Mouse (Mus musculus) kidney, postnatal 0 days (tissue): ENCODE data around the gene Ufm1. TPM values are rescaled to one million over a fixed set of nuclear protein-coding genes. Genes with fewer than 3 reads are reported as not detected.

Experiments used
- ATAC-seq: fragments of 200-750 bp; cut with Nextera tagmentation; replicated peaks from 2 replicates; pipeline ENCODE4 v1.8.0; 2017; ENCODE audit warnings: low read depth, moderate number of reproducible peaks, moderate TSS enrichment, moderate library complexity; ENCODE audit not compliant: low FRiP score
- DNase-seq: peaks from one replicate; pipeline ENCODE4 v3.0.0-alpha.2; 2016; ENCODE audit warnings: low spot score
- H3K27ac ChIP-seq: fragments of 300-500 bp; sonication (generic); 2 replicates; pipeline ENCODE4 v1.5.1; 2014; ENCODE audit warnings: mild to moderate bottlenecking
- H3K27me3 ChIP-seq: fragments of 300-500 bp; sonication (generic); 2 replicates; pipeline ENCODE4 v1.6.1; 2014; ENCODE audit warnings: low read length, mixed read lengths; ENCODE audit not compliant: insufficient read depth
- H3K36me3 ChIP-seq: fragments of 300-500 bp; sonication (generic); 2 replicates; pipeline ENCODE4 v1.6.1; 2014; ENCODE audit warnings: low read length, mixed read lengths; ENCODE audit not compliant: insufficient read depth
- H3K4me1 ChIP-seq: fragments of 300-500 bp; sonication (generic); replicated peaks from 2 replicates; pipeline ENCODE4 v1.6.1; 2014; ENCODE audit warnings: antibody characterized with exemption, low read length, mixed read lengths; ENCODE audit not compliant: insufficient read depth
- H3K4me2 ChIP-seq: fragments of 300-500 bp; sonication (generic); 2 replicates; pipeline ENCODE4 v1.6.1; 2014; ENCODE audit warnings: mild to moderate bottlenecking, low read length, moderate library complexity, mixed read lengths
- H3K4me3 ChIP-seq: fragments of 300-500 bp; sonication (generic); replicated peaks from 2 replicates; pipeline ENCODE4 v1.5.1; 2014; ENCODE audit warnings: low read depth, low read length
- H3K9ac ChIP-seq: fragments of 300-500 bp; sonication (generic); 2 replicates; pipeline ENCODE4 v1.6.1; 2014; ENCODE audit warnings: low read depth, low read length
- H3K9me3 ChIP-seq: fragments of 300-500 bp; sonication (generic); replicated peaks from 2 replicates; pipeline ENCODE4 v1.6.1; 2016; ENCODE audit warnings: low read length, inconsistent platforms, mixed read lengths
- CTCF ChIP-seq: IDR thresholded peaks from 2 replicates; pipeline ENCODE4 v1.5.1; 2016; ENCODE audit warnings: antibody characterized with exemption, low read depth, mild to moderate bottlenecking, moderate library complexity
- WGBS: fragments of 180-500 bp; shearing (Covaris S2); extraction: QIAGEN DNeasy Blood & Tissue Kit; methylation state at CpG from one replicate; pipeline ENCODE4 v1.1.7; 2014; 5-methylcytosine and 5-hydroxymethylcytosine counted together
- polyA plus RNA-seq: library from polyadenylated mRNA; unstranded; fragments of >200 nt; fragmentation: Nextera tagmentation; extraction: Ambion mirVana; gene quantifications from 2 replicates; pipeline ENCODE4 v1.2.1, GENCODE M21; 2015

Gene Ufm1
- polyA plus RNA-seq, 1 experiment from 2014 or later = 130 TPM

DNA sequence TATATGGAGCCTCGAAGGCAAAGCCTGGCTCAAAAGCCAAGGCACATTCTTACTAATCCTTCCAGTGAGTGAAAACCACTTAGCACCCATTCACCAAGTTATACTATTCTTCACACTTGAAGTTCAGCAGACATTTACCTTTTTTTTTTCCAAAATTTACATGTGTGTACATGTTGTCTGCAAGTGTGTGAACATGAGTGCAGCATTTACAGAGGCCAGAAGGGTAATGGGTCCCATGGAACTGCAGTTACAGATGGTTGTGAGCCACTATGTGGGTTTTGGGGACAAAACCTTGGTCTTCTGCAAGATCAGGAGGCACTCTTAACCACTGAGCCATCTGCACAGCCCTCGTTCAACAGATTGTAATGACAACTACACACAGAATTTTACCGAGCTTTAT lies 8.8 kb downstream of the Ufm1 start:
- peaks cover 19% of the 10 kb centered on the region for H3K36me3 ChIP-seq
- DNase-seq (no peak), ATAC-seq (no peak)
- 97% methylated on average over 3 of the region's 3 CpGs for WGBS
- no peaks in the 10 kb centered on the region for H3K4me1 ChIP-seq
- H3K9me3 ChIP-seq = no peaks in the 10 kb centered on the region
- no peak overlapping the region for H3K4me3 ChIP-seq
- H3K4me2 ChIP-seq = no peak overlapping the region
- H3K27ac ChIP-seq = no peak overlapping the region
- no peak for TF ChIP-seq CTCF
- H3K27me3 ChIP-seq = no peaks in the 10 kb centered on the region
- H3K9ac ChIP-seq = no peak overlapping the region

DNA sequence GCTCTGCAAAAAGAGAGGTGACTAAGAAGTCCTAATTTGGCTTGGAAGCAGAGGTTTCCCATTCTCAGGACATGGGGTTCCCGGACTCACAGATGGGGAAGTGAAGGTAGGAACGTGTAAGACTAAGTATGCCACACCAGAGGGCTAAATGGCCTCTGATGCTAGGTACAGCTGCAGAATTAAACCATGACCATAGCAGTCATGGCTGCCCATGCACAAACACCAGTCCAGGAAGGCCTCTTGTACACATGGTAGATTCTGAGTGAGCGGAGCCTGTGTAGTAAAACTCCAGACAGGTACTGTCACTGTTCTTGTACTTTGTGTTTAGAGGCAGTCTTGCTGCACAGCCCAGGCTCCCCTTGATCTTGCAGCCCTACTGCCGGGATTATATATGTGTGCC lies 9.4 kb downstream of the Ufm1 start:
- Histone ChIP-seq H3K4me1 (no peaks in the 10 kb centered on the region), H3K9ac (no peak overlapping the region), H3K36me3 (peaks cover 13% of the 10 kb centered on the region; the same call in 1 of the 2 replicates), H3K4me2 (no peak overlapping the region), H3K27me3 (no peaks in the 10 kb centered on the region), H3K9me3 (no peaks in the 10 kb centered on the region), H3K4me3 (no peak overlapping the region), H3K27ac (no peak overlapping the region)
- WGBS = 87% methylated on average over 4 of the region's 4 CpGs
- TF ChIP-seq CTCF = no peak
- no peak for DNase-seq
- no peak for ATAC-seq

DNA sequence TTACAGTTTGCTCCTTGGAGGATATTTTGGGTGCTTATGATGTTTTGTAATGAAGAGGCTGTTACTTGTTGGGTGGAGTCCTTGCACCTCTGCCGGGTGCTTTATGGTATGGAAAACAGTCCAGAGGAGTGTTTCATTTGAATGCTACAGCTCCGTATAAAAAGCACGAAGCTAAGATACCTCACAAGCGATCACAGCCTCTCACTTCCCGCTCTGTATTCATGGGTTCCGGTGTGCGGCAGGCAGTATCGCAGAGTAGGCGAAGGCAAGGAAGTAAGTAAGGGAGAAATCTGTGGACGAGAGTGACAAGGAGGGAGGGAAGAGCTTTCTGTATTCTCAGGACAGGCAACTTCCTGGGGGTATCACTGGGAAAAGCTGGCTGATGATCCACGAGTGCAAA lies 15.4 kb downstream of the Ufm1 start:
- no peak overlapping the region for H3K4me3 ChIP-seq
- H3K9ac ChIP-seq = no peak overlapping the region
- no peak for ATAC-seq
- H3K4me2 ChIP-seq = no peak overlapping the region
- H3K36me3 ChIP-seq = no peaks in the 10 kb centered on the region
- H3K27ac ChIP-seq = no peak overlapping the region
- H3K9me3 ChIP-seq = no peaks in the 10 kb centered on the region
- no peaks in the 10 kb centered on the region for H3K4me1 ChIP-seq
- no peaks in the 10 kb centered on the region for H3K27me3 ChIP-seq
- WGBS = 80% methylated on average over 11 of the region's 11 CpGs
- DNase-seq = no peak
- TF ChIP-seq CTCF = no peak

DNA sequence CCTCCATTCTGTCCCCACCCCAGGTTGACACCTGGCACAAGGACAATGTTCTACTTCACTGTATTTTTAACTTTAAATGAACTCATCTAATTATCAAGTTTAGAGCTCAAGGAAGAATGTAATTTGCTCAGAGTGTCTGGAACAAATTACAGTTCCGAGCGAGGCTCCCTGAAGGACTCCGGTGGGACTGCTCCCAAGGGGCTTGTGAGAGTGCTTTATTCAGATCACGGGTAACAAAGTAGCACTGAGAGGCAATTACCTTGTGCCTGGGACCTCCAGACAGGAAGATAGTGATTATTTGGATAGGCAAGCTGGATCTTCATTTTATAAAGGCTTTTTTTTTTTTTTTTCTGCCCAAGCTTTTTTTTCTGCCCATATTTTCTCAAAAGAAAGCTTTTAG lies 15.9 kb downstream of the Ufm1 start:
- ATAC-seq = no peak
- 63% methylated on average over 4 of the region's 4 CpGs for WGBS
- H3K9ac ChIP-seq = no peak overlapping the region
- H3K4me1 ChIP-seq = no peaks in the 10 kb centered on the region
- no peak overlapping the region for H3K4me2 ChIP-seq
- no peak for TF ChIP-seq CTCF
- no peak overlapping the region for H3K4me3 ChIP-seq
- no peaks in the 10 kb centered on the region for H3K9me3 ChIP-seq
- no peak overlapping the region for H3K27ac ChIP-seq
- no peaks in the 10 kb centered on the region for H3K27me3 ChIP-seq
- no peak for DNase-seq
- H3K36me3 ChIP-seq = no peaks in the 10 kb centered on the region

DNA sequence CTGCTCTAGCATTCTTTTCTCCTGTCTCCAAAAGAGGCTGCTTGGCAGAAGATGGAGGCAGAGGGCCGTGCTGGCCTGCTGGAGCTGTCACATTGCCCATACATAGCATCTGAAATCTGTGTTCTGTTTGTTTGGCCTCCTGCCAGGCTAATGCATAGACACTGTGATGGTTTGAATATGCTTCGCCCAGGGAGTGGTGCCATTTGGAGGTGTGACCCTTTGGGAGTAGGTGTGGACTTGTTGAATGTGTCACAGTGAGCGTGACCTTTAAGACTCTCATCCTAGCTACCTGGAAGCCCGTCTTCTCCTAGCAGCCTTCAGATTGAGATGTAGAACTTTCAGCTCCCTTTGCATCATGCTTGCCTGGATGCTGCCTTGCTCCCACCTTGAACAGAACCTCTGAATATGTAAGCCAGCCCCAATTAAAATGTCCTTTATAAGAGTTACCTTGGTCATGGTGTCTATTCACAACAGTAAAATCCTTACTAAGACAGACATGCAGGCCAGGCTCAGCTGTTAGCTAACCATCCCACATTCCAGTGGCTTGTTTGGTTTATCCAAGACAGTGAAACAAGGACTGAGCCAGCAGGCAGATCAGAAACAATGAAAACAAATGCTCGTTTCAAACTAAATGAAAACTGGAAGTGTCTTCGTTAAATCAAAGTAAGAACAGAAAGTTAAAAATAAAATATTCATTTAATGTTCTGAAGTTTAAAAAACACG lies 17.3 kb downstream of the Ufm1 start:
- no peak for DNase-seq
- H3K27ac ChIP-seq = no peak overlapping the region
- no peak for ATAC-seq
- no peaks in the 10 kb centered on the region for H3K27me3 ChIP-seq
- H3K9me3 ChIP-seq = no peaks in the 10 kb centered on the region
- TF ChIP-seq CTCF = no peak
- no peak overlapping the region for H3K4me3 ChIP-seq
- no peak overlapping the region for H3K4me2 ChIP-seq
- H3K9ac ChIP-seq = no peak overlapping the region
- WGBS = 70% methylated on average over 7 of the region's 7 CpGs
- no peaks in the 10 kb centered on the region for H3K4me1 ChIP-seq
- H3K36me3 ChIP-seq = no peaks in the 10 kb centered on the region

DNA sequence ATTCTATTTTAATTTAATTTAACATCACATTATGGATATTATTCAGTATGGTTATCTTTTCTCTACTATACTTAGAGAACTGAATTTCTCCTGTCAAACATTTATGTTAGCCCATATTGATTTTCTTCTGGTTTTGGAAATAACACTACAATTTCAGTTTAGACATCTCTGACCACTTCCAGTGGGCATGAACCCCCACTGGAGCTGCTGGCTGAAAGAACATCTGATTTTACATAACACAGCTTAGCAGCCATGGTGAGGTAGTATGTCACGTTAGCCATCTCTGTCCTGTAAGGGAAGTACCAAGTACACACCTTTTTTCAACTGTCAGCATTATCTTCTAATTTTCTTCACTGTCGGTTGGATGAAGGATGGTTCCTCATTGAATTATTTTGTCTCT lies 18.8 kb downstream of the Ufm1 start, which contains the start of gene Gm10985:
TSS of gene Gm10985 (plus strand) at position 301 of the 400 bp plus-strand sequence.
- no peak for DNase-seq
- Histone ChIP-seq H3K9me3 (no peaks in the 10 kb centered on the region), H3K27me3 (no peaks in the 10 kb centered on the region), H3K27ac (no peak within 1 kb of the TSS), H3K4me1 (no peaks in the 10 kb centered on the region), H3K9ac (no peak within 1 kb of the TSS), H3K36me3 (no peaks in the 10 kb centered on the region), H3K4me3 (no peak within 1 kb of the TSS), H3K4me2 (no peak within 1 kb of the TSS)
- no peak for ATAC-seq
- TF ChIP-seq CTCF = no peak
- WGBS = 92% methylated on average over 2 of the region's 2 CpGs

DNA sequence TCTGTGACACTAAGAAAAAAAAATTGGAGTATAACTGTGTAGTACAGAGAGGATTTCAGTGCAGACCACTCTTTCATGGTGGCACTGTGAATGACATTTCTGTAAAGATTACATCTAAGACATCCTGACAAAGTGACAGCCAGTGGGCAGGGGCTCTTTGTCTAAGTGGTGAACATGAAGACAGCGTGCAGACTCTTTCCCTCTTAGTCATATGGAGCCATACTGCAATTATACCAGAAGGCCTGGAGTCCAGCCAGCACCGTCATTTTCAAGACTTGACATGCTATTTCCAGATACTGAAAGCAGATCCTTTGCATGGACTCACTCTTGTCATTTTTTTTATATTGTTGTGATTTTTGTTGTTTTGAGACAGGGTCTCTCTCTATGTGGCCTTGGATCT lies 29.4 kb downstream of the Ufm1 start:
- H3K36me3 ChIP-seq = no peaks in the 10 kb centered on the region
- no peak for ATAC-seq
- H3K9me3 ChIP-seq = no peaks in the 10 kb centered on the region
- DNase-seq = no peak
- TF ChIP-seq CTCF = no peak
- no peaks in the 10 kb centered on the region for H3K4me1 ChIP-seq
- no peak overlapping the region for H3K4me2 ChIP-seq
- H3K27me3 ChIP-seq = no peaks in the 10 kb centered on the region
- no peak overlapping the region for H3K4me3 ChIP-seq
- H3K9ac ChIP-seq = no peak overlapping the region
- WGBS = 80% methylated on average over 2 of the region's 2 CpGs
- no peak overlapping the region for H3K27ac ChIP-seq
